Mouse (Mus musculus) ES-E14 (cell line): ENCODE results near the gene Vdac1. TPM values are rescaled to one million over a fixed set of nuclear protein-coding genes. Genes with fewer than 3 reads are reported as not detected.

Source experiments
- DNase-seq: peaks from one replicate; pipeline ENCODE4 v3.0.0-alpha.2; 2013; ENCODE audit warnings: low read depth, low spot score
- H3K27ac ChIP-seq: 2 replicates; pipeline ENCODE4 v1.5.1; 2012; ENCODE audit warnings: low read depth, mild to moderate bottlenecking, low read length, moderate library complexity, mixed read lengths; ENCODE audit not compliant: poor library complexity, insufficient read depth, severe bottlenecking
- H3K36me3 ChIP-seq: 2 replicates; pipeline ENCODE4 v1.6.1; 2012; ENCODE audit warnings: mild to moderate bottlenecking, low read length, moderate library complexity, mixed read lengths; ENCODE audit not compliant: control insufficient read depth, poor library complexity, insufficient read depth, severe bottlenecking
- H3K4me1 ChIP-seq, 2 experiments: fragments of 150-350 bp in 1 of 2; sonication (generic) in 1 of 2; 2 replicates each; pipeline ENCODE4 v1.6.1; 2012; ENCODE audit warnings: low read length in 2 of 2, mild to moderate bottlenecking in 1 of 2, mixed read lengths in 1 of 2; ENCODE audit not compliant: control insufficient read depth in 2 of 2, insufficient read depth in 2 of 2, poor library complexity in 1 of 2
- H3K4me3 ChIP-seq, 2 experiments: fragments of 150-350 bp in 1 of 2; sonication (generic) in 1 of 2; 2 replicates each; pipeline ENCODE4 v1.5.1; 2012; ENCODE audit warnings: low read length in 2 of 2, low read depth in 1 of 2, mild to moderate bottlenecking in 1 of 2, mixed read lengths in 1 of 2; ENCODE audit not compliant: insufficient read depth in 1 of 2, poor library complexity in 1 of 2, severe bottlenecking in 1 of 2
- H3K9ac ChIP-seq: 2 replicates; pipeline ENCODE4 v1.6.1; 2012; ENCODE audit warnings: low read depth, mild to moderate bottlenecking, low read length, mixed read lengths; ENCODE audit not compliant: poor library complexity, insufficient read depth, severe bottlenecking
- H3K9me3 ChIP-seq: fragments of 150-350 bp; sonication (generic); 2 replicates; pipeline ENCODE4 v1.6.1; 2012; ENCODE audit warnings: low read depth, mild to moderate bottlenecking, low read length; ENCODE audit not compliant: control insufficient read depth, insufficient read depth
- CHD2 ChIP-seq: IDR thresholded peaks from 2 replicates; pipeline ENCODE4 v1.6.1; 2014; ENCODE audit warnings: mild to moderate bottlenecking, low read depth, low read length, inconsistent platforms
- HCFC1 ChIP-seq: IDR thresholded peaks from 2 replicates; pipeline ENCODE4 v1.6.1; 2012; ENCODE audit warnings: low read length, inconsistent platforms, borderline replicate concordance; ENCODE audit not compliant: insufficient read depth
- MAFK ChIP-seq: IDR thresholded peaks from 2 replicates; pipeline ENCODE4 v1.6.1; 2014; ENCODE audit warnings: mild to moderate bottlenecking, low read depth, low read length, inconsistent platforms; ENCODE audit not compliant: insufficient read depth
- ZC3H11A ChIP-seq: IDR thresholded peaks from 2 replicates; pipeline ENCODE4 v1.6.1; 2012; ENCODE audit warnings: low read depth, mild to moderate bottlenecking, inconsistent platforms, low read length, borderline replicate concordance
- ZNF384 ChIP-seq: IDR thresholded peaks from 2 replicates; pipeline ENCODE4 v1.6.1; 2012; ENCODE audit warnings: low read depth, low read length, inconsistent platforms
- in situ Hi-C, 2 experiments: fragments of 600-800 bp; cut with MboI; formaldehyde crosslinking; loops; one replicate each; pipeline ENCODE4 v1.15.1; 2025; ENCODE audit warnings: low sequenced_read_pairs in 2 of 2, inconsistent platforms in 1 of 2; ENCODE audit not compliant: unreplicated experiment in 2 of 2
- total RNA-seq: library from RNA; depleted of rRNA; stranded (reverse); fragments of 300-350 nt; gene quantifications from 2 replicates; pipeline ENCODE4 v1.2.3, GENCODE M21; 2012

Vdac1 gene
- total RNA-seq, 1 experiment: 268 TPM

- H3K27ac ChIP-seq: no peak overlapping the region
- H3K9me3 ChIP-seq: no peaks in the 10 kb centered on the region
- no peak overlapping the region for H3K4me3 ChIP-seq
- TF ChIP-seq ZNF384 (no peak), MAFK (no peak), HCFC1 (no peak), CHD2 (no peak), ZC3H11A (no peak)
- no peak overlapping the region for H3K9ac ChIP-seq
- DNase-seq: no peak
- in situ Hi-C loops: no loop called here
- H3K4me1 ChIP-seq: peaks cover 0 to 15% of the 10 kb centered on the region in 2 experiments; a peak in 3 of 4 replicates
- H3K36me3 ChIP-seq: no peaks in the 10 kb centered on the region
Observed at GRCm38 (mm10) chr11:52320529-52320928, 40.1 kb upstream of the Vdac1 start.

GRCm38 (mm10) chr11:52321540-52321939 lies 39.1 kb upstream of the Vdac1 start:
- Histone ChIP-seq H3K9ac (no peak overlapping the region), H3K9me3 (no peaks in the 10 kb centered on the region), H3K4me3 (no peak overlapping the region), H3K27ac (no peak overlapping the region), H3K4me1 (peaks cover 0 to 15% of the 10 kb centered on the region in 2 experiments; a peak in 3 of 4 replicates), H3K36me3 (no peaks in the 10 kb centered on the region)
- in situ Hi-C loops: no loop called here
- no peak for TF ChIP-seq HCFC1
- no peak for TF ChIP-seq CHD2
- TF ChIP-seq ZC3H11A: no peak
- TF ChIP-seq MAFK: no peak
- TF ChIP-seq ZNF384: no peak
- no peak for DNase-seq

GRCm38 (mm10) chr11:52324442-52325367 lies 36.0 kb upstream of the Vdac1 start:
- in situ Hi-C loops: no loop called here
- no peak for TF ChIP-seq CHD2
- TF ChIP-seq HCFC1: no peak
- no peak for TF ChIP-seq MAFK

DNA sequence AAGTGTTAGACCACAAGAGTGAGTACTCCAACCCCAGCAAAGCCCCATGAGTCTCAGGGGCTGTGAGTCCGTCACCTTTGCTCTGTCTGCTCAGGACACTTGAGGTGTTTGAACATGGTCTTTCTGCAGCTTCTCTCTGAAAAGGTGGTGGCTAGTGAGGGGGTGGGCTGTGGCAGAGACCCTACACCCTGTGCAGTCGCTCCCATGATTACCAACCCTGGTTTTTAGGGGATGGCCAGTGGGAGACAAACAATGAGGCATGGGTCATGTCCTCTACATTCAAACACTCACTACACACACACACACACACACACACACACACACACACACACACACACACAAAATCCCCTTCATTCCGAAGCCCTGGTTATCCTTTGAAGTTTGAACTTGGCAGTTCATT lies 33.3 kb upstream of the Vdac1 start:
- peaks cover 0 to 9% of the 10 kb centered on the region in 2 experiments; a peak in 3 of 4 replicates for H3K4me1 ChIP-seq
- no peak overlapping the region for H3K9ac ChIP-seq
- TF ChIP-seq ZNF384 (no peak), HCFC1 (no peak), ZC3H11A (no peak), CHD2 (no peak), MAFK (no peak)
- no peaks in the 10 kb centered on the region for H3K36me3 ChIP-seq
- no peak for DNase-seq
- in situ Hi-C loops: no loop called here
- H3K9me3 ChIP-seq: no peaks in the 10 kb centered on the region
- no peak overlapping the region for H3K4me3 ChIP-seq
- no peak overlapping the region for H3K27ac ChIP-seq

More at GRCm38 (mm10) chr11:52324442-52325367, 36.0 kb upstream of the Vdac1 start:
- no peaks in the 10 kb centered on the region for H3K9me3 ChIP-seq
- no peak for DNase-seq
- no peak overlapping the region for H3K4me3 ChIP-seq
- H3K36me3 ChIP-seq: no peaks in the 10 kb centered on the region
- H3K9ac ChIP-seq: no peak overlapping the region
- H3K27ac ChIP-seq: no peak overlapping the region
- peaks cover 0 to 13% of the 10 kb centered on the region in 2 experiments; a peak in 3 of 4 replicates for H3K4me1 ChIP-seq
